Mouse (Mus musculus) midbrain, embryonic 12.5 days (tissue): ENCODE data around the gene 1810010D01Rik. TPM values are rescaled to one million over a fixed set of nuclear protein-coding genes. Genes with fewer than 3 reads are reported as not detected.

Experiments used
- ATAC-seq: fragments of 200-750 bp; cut with Nextera tagmentation; 2 replicates; pipeline ENCODE4 v1.8.0; 2017; ENCODE audit warnings: low read depth, moderate TSS enrichment, moderate library complexity; ENCODE audit not compliant: low FRiP score
- H3K27ac ChIP-seq: fragments of 300-500 bp; sonication (generic); replicated peaks from 2 replicates; pipeline ENCODE4 v1.5.1; 2016; ENCODE audit warnings: mild to moderate bottlenecking
- H3K27me3 ChIP-seq: fragments of 300-500 bp; sonication (generic); 2 replicates; pipeline ENCODE4 v1.6.1; 2016; ENCODE audit warnings: mild to moderate bottlenecking
- H3K36me3 ChIP-seq: fragments of 300-500 bp; sonication (generic); 2 replicates; pipeline ENCODE4 v1.6.1; 2016
- H3K4me1 ChIP-seq: fragments of 300-500 bp; sonication (generic); 2 replicates; pipeline ENCODE4 v1.6.1; 2016
- H3K4me2 ChIP-seq: fragments of 300-500 bp; sonication (generic); replicated peaks from 2 replicates; pipeline ENCODE4 v1.6.1; 2016; ENCODE audit warnings: mild to moderate bottlenecking, moderate library complexity
- H3K4me3 ChIP-seq: fragments of 300-500 bp; sonication (generic); 2 replicates; pipeline ENCODE4 v1.5.1; 2016; ENCODE audit warnings: mild to moderate bottlenecking
- H3K9ac ChIP-seq: fragments of 300-500 bp; sonication (generic); replicated peaks from 2 replicates; pipeline ENCODE4 v1.6.1; 2016; ENCODE audit warnings: mild to moderate bottlenecking, moderate library complexity
- H3K9me3 ChIP-seq: fragments of 300-500 bp; sonication (generic); 2 replicates; pipeline ENCODE4 v1.6.1; 2016; ENCODE audit warnings: mild to moderate bottlenecking
- WGBS: fragments of 180-500 bp; shearing (Covaris S2); methylation state at CpG from one replicate; pipeline ENCODE4 v1.1.7; 2016; 5-methylcytosine and 5-hydroxymethylcytosine counted together
- polyA plus RNA-seq: library from polyadenylated mRNA; unstranded; fragments of >200 nt; fragmentation: Nextera tagmentation; extraction: Ambion mirVana; gene quantifications from 2 replicates; pipeline ENCODE4 v1.2.1, GENCODE M21; 2016

1810010D01Rik gene
- polyA plus RNA-seq, 1 experiment from 2014 or later: 0.20 TPM

GRCm38 (mm10) chr7:145210477-145211070 is 2.7 kb upstream of the 1810010D01Rik start:
- Histone ChIP-seq H3K36me3 (no peaks in the 10 kb centered on the region), H3K9me3 (no peaks in the 10 kb centered on the region), H3K27me3 (peaks cover 6% of the 10 kb centered on the region; the same call in 1 of the 2 replicates), H3K4me3 (no peak overlapping the region), H3K9ac (0 out of 2 replicates have a peak overlapping the region, but pooled peaks have one; percentile 7), H3K27ac (peak overlapping the region; percentile 79), H3K4me1 (peaks cover 54% of the 10 kb centered on the region), H3K4me2 (no peak overlapping the region)
- 76% methylated on average over 4 of the region's 4 CpGs for WGBS
- no peak for ATAC-seq

- WGBS: 45% methylated on average over 6 of the region's 6 CpGs
- ATAC-seq: no peak
- Histone ChIP-seq H3K27ac (peak overlapping the region; percentile 97), H3K9ac (peak overlapping the region; percentile 26; the same call in 1 of the 2 replicates), H3K36me3 (no peaks in the 10 kb centered on the region), H3K27me3 (no peaks in the 10 kb centered on the region), H3K4me1 (peaks cover 43% of the 10 kb centered on the region), H3K4me2 (peak overlapping the region; percentile 10), H3K4me3 (no peak overlapping the region), H3K9me3 (no peaks in the 10 kb centered on the region)
Measured at GRCm38 (mm10) chr7:145206801-145207200, 1.1 kb downstream of the 1810010D01Rik start.

GRCm38 (mm10) chr7:145206056-145206610 is 1.8 kb downstream of the 1810010D01Rik start:
- WGBS: under 1% methylated on average over 34 of the region's 34 CpGs
- H3K9ac ChIP-seq: peak overlapping the region; percentile 26
- no peaks in the 10 kb centered on the region for H3K9me3 ChIP-seq
- peak overlapping the region; percentile 10 for H3K4me2 ChIP-seq
- H3K36me3 ChIP-seq: no peaks in the 10 kb centered on the region
- no peaks in the 10 kb centered on the region for H3K27me3 ChIP-seq
- H3K4me1 ChIP-seq: peaks cover 39% of the 10 kb centered on the region
- H3K27ac ChIP-seq: peak overlapping the region; percentile 97
- H3K4me3 ChIP-seq: no peak overlapping the region
- peak; percentile 96 for ATAC-seq

- peak overlapping the region; percentile 10 for H3K4me2 ChIP-seq
- 66% methylated on average over 4 of the region's 4 CpGs for WGBS
- ATAC-seq: 0 out of 2 replicates have a peak, but pooled peaks have one; percentile 1
Measured at GRCm38 (mm10) chr7:145205363-145205902, 2.5 kb downstream of the 1810010D01Rik start.

GRCm38 (mm10) chr7:145199711-145200110 is 8.2 kb downstream of the 1810010D01Rik start:
- ATAC-seq: no peak
- 64% methylated on average over 2 of the region's 2 CpGs for WGBS
- Histone ChIP-seq H3K4me3 (no peak overlapping the region), H3K4me2 (no peak overlapping the region), H3K36me3 (no peaks in the 10 kb centered on the region), H3K27me3 (0 out of 2 replicates have a peak, but pooled peaks cover 5% of the 10 kb centered on the region), H3K9me3 (no peaks in the 10 kb centered on the region), H3K27ac (no peak overlapping the region), H3K4me1 (peaks cover 22% of the 10 kb centered on the region), H3K9ac (no peak overlapping the region)

More at GRCm38 (mm10) chr7:145205363-145205902, 2.5 kb downstream of the 1810010D01Rik start:
- H3K9ac ChIP-seq: peak overlapping the region; percentile 26
- H3K27ac ChIP-seq: peak overlapping the region; percentile 97
- no peaks in the 10 kb centered on the region for H3K27me3 ChIP-seq
- H3K4me3 ChIP-seq: no peak overlapping the region
- H3K9me3 ChIP-seq: no peaks in the 10 kb centered on the region
- no peaks in the 10 kb centered on the region for H3K36me3 ChIP-seq
- H3K4me1 ChIP-seq: peaks cover 33% of the 10 kb centered on the region

- ATAC-seq: no peak
- Histone ChIP-seq H3K4me3 (no peak overlapping the region), H3K9ac (no peak overlapping the region), H3K27me3 (0 out of 2 replicates have a peak, but pooled peaks cover 5% of the 10 kb centered on the region), H3K4me1 (peaks cover 28% of the 10 kb centered on the region), H3K9me3 (no peaks in the 10 kb centered on the region), H3K4me2 (no peak overlapping the region), H3K27ac (peak overlapping the region; percentile 49; the same call in 1 of the 2 replicates), H3K36me3 (no peaks in the 10 kb centered on the region)
- WGBS: 69% methylated on average over 4 of the region's 4 CpGs
Measured at GRCm38 (mm10) chr7:145198223-145198714, 9.7 kb downstream of the 1810010D01Rik start.

- ATAC-seq: no peak
Measured at GRCm38 (mm10) chr7:145197711-145198110, 10.2 kb downstream of the 1810010D01Rik start.

GRCm38 (mm10) chr7:145197042-145197441 is 10.9 kb downstream of the 1810010D01Rik start:
- H3K27ac ChIP-seq: no peak overlapping the region

More at GRCm38 (mm10) chr7:145197711-145198110, 10.2 kb downstream of the 1810010D01Rik start:
- Histone ChIP-seq H3K9me3 (no peaks in the 10 kb centered on the region), H3K9ac (no peak overlapping the region), H3K36me3 (no peaks in the 10 kb centered on the region), H3K27me3 (0 out of 2 replicates have a peak, but pooled peaks cover 5% of the 10 kb centered on the region), H3K4me1 (peaks cover 28% of the 10 kb centered on the region), H3K4me3 (no peak overlapping the region), H3K4me2 (no peak overlapping the region), H3K27ac (no peak overlapping the region)
- 37% methylated on average over 3 of the region's 3 CpGs for WGBS

GRCm38 (mm10) chr7:145196340-145196739 is 11.6 kb downstream of the 1810010D01Rik start:
- WGBS: 76% methylated on average over 6 of the region's 6 CpGs
- H3K9me3 ChIP-seq: no peaks in the 10 kb centered on the region
- H3K9ac ChIP-seq: no peak overlapping the region
- H3K4me2 ChIP-seq: no peak overlapping the region
- ATAC-seq: no peak
- H3K4me3 ChIP-seq: no peak overlapping the region
- no peak overlapping the region for H3K27ac ChIP-seq
- 0 out of 2 replicates have a peak, but pooled peaks cover 5% of the 10 kb centered on the region for H3K27me3 ChIP-seq
- H3K36me3 ChIP-seq: no peaks in the 10 kb centered on the region
- H3K4me1 ChIP-seq: peaks cover 28% of the 10 kb centered on the region

More at GRCm38 (mm10) chr7:145197042-145197441, 10.9 kb downstream of the 1810010D01Rik start:
- Histone ChIP-seq H3K4me3 (no peak overlapping the region), H3K4me1 (peaks cover 28% of the 10 kb centered on the region), H3K9me3 (no peaks in the 10 kb centered on the region), H3K9ac (no peak overlapping the region), H3K27me3 (0 out of 2 replicates have a peak, but pooled peaks cover 5% of the 10 kb centered on the region), H3K36me3 (no peaks in the 10 kb centered on the region), H3K4me2 (no peak overlapping the region)
- 90% methylated on average over 3 of the region's 3 CpGs for WGBS
- no peak for ATAC-seq

GRCm38 (mm10) chr7:145195186-145195927 is 12.6 kb downstream of the 1810010D01Rik start:
- 68% methylated on average over 5 of the region's 5 CpGs for WGBS
- Histone ChIP-seq H3K4me3 (no peak overlapping the region), H3K9me3 (no peaks in the 10 kb centered on the region), H3K4me2 (no peak overlapping the region), H3K36me3 (no peaks in the 10 kb centered on the region), H3K27me3 (0 out of 2 replicates have a peak, but pooled peaks cover 5% of the 10 kb centered on the region), H3K27ac (no peak overlapping the region), H3K9ac (no peak overlapping the region), H3K4me1 (peaks cover 28% of the 10 kb centered on the region)
- no peak for ATAC-seq

- Histone ChIP-seq H3K9me3 (no peaks in the 10 kb centered on the region), H3K4me1 (peaks cover 28% of the 10 kb centered on the region), H3K36me3 (no peaks in the 10 kb centered on the region), H3K4me2 (no peak overlapping the region), H3K27ac (no peak overlapping the region), H3K4me3 (no peak overlapping the region), H3K27me3 (0 out of 2 replicates have a peak, but pooled peaks cover 5% of the 10 kb centered on the region), H3K9ac (no peak overlapping the region)
- no peak for ATAC-seq
- 68% methylated on average over 3 of the region's 3 CpGs for WGBS
Measured at GRCm38 (mm10) chr7:145194455-145195161, 13.3 kb downstream of the 1810010D01Rik start.
